Mouse (Mus musculus) thymus, postnatal 25 days (tissue): ENCODE measurements around the gene Sbno2.

ENCODE experiments used
- DNase-seq: peaks from one replicate; pipeline ENCODE4 v3.0.0; 2022

Sbno2 gene

DNA sequence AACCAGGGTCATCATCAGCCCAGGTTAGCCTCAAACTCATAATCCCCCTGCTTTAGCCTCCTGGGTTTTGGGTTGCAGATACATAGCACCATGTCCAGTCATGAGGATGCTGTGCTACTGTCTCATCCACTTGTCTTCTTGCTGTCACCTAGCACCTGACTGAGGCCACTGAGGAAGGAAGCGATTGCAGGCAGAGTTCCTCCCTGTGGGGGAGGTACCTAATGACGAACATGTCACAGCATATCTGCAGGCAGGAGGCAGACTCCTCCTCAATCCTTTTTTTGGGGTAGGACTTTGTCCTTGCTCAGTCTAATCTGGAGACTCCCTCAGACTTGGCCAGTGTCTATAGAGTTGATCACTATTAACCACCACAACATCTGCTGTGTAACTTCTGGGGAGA is 16.3 kb upstream of the Sbno2 start:
- DNase-seq, result no peak

DNA sequence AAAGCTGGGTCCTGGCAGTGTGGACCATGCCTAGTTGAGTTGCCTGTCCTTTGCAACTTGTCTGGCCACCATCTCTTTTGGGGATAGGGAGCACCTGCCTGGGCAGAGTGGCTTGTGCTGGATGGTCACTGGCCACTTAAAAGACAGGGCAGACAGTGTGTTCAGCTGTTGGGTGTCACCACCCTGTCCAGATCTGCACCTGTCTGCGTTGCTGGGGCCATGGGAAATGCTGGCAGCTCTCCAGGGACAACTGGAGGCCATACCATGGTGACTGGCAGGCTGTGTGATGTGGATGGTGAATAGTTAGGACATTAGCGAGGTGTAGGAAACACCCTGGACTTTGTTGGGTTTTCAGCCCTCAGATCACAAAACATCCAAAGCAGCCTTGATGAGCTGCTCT is 14.8 kb upstream of the Sbno2 start:
- DNase-seq, result no peak

DNA sequence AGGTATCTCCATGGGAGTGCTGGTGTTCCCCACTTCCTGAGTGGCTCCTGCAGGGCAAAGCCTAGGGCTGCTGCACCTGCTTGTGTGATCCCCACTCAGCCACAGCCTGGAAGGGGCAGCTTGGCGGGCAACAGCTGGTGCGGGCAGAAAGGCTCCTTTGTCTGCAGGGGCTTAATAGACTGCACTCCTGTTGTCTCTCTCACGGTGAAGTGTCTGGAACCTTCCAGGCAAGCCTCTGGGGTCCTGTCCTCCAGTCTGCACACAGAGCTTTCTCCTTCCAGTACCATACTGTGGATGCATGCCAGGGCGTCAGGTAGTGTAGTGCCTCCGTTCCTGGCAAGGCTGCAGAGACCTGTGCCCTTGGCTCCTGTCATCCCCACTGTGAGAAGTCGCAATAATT is 13.2 kb upstream of the Sbno2 start:
- no peak for DNase-seq

DNA sequence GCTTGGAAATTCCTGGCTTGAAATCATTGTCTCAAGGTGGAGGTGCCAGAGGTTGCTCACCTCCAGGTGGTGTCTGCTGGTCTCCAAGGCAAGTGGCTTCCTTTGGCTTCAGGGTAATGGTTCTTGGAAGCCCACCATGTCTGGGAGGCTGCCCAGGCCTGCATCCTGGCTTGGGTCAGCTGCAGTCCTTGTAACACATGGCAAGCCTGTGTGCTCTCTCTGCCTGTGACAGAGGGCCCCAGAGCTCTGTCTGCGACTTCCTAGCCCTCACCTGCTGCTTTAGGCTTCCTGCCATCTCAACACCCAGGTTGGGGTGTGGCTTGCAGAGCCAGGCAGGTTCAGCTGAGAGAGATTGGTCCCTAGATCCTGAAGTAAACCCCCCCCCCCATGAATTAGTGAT is 12.4 kb upstream of the Sbno2 start:
- DNase-seq, result peak; percentile 29

DNA sequence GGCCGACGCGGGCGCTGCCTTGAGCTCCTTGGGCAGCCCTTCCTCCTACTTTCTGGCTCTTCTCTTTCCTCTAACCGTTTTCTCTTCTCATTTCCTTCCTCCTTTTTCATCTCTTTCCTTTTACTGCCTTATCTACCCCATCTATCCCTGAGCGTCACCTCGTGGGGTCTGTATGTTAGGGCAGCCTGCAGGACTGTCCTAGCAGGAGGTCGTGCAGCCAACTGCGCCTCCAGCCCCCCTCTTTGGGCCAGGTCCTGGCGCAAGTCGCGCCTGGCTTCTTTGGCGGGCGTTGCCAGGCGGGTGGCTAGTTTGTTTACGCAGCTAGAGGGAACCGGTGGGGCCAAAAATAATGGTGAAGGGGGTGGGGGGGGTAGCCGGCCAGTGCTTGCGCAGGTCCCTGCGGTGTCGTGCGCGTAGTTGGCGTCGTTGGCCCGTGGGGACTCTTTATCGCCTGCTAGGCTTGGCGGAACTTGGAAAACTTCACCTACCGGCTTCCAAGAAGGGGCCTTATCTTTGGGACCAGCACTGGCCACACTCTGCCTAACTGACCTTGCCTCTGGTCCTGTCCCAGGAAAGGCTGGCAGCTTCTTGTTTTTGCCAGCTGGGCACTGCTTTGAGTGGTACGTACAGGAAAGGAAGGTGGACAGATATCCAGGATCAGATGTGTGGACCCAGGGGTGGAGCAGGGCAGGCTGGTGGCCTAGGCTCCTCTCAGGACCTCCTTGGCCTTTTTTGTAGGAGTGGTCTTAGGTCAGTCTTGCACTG is 11.7 kb upstream of the Sbno2 start:
- DNase-seq, result no peak

DNA sequence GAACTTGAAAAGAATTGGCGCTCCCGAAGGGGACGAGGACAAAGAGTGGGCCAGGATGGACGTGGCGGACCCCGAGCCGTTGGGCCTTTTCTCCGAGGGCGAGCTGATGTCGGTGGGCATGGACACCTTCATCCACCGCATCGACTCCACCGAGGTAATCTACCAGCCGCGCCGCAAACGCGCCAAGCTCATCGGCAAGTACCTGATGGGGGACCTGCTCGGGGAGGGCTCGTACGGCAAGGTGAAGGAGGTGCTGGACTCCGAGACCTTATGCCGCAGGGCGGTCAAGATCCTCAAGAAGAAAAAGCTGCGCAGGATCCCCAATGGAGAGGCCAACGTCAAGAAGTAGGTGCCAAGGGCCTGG is 11.2 kb upstream of the Sbno2 start:
- peak; percentile 39 for DNase-seq

DNA sequence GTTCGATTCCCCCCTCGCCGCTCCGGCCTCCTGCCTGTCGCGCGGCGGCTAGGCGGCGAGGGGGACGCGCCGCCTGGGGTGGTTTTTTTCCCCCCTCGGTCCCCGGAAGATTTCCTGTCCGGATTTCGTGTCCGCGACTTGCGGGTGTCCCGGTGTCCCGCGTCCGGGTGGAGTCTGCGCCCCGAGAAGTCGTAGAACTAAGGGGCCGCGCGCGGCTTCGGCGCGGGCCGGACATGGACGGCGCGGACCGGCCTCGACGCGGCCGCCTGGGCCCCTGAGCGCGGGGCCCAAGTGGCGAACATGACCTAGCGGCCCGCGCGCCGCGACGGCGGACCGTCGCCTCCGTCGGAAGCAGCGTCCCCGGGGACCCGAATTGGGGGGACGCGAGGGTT is 10.6 kb upstream of the Sbno2 start:
- DNase-seq, result no peak

DNA sequence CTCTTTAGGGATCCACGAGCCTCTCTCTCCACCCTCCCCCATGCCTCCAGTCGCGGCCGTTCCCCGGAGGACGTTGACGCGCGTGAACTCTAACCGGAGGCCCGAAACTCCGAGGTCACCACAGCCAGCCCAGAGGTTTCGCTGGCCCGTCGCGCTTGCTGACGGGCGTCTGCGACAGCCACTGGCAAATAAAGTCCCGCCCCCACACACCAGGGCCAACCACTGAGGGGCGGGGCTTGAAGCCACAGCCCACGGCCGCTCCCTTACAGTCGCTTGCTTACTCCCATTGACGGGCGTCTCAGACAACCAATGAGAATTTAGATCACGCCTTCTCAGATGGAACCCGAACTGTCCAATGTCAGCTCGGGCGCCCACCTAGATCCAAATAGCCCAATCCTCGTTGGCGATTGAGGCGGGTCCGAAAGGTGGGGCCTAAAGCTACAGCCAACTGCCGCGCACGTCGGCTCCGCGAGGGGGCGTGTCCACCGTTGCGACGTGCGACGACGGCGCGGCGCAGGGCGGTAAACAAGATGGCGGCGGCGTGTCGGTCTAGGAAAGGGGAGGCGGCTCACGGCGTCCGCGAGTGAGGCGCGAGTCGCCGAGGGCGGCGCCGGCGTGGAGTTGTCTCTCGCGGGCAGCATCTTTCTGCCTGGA is 10.0 kb upstream of the Sbno2 start, which contains the start of gene Stk11:
TSS of gene Stk11 (plus strand) at position 514 of the 654 bp plus-strand sequence.
- peak; percentile 98 for DNase-seq

DNA sequence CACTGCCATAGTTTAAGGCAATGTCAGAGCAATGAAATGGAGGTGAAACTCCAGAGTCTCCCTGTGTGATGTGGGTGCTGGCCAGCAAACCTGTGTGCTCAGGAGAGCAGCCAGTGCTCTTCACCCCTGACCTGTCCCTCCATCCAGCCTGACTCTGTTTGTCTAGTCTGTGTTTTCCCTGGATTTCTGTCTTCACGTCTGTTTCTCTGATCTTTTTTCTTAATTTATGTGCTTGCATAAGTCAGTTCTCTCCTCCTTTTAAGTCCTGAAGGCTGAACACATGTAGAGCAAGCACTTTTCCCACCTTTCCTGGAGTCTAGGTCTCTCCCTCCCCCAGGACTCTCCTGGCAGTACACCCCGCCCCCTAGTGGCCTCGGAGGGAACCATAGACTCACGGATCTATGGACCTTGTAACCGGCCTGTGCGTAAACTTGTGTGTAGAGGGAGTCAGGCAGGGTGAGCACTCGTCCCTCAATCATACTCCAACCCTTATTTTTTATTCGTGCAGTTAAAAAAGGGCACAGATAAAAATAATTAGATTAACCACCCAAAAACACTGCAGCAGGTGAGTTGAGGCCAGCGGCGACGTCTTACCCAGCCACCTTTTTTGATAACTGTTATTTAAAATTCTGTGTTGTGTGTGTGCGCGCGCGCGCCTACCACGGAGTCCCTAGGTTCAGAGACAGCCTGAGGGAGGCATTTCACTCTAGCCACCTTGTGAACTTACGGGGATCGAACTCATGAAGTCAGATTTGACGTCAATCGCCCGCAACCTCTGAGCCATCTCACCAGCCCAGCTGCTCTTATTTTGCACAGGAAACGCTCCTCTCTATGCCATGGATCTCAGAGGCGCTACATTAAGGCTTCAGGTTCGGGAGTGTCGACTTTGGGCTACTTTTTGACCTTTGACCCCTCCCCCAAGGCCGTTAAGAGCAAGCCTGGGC is 9.2 kb upstream of the Sbno2 start:
- DNase-seq, result peak; percentile 93

DNA sequence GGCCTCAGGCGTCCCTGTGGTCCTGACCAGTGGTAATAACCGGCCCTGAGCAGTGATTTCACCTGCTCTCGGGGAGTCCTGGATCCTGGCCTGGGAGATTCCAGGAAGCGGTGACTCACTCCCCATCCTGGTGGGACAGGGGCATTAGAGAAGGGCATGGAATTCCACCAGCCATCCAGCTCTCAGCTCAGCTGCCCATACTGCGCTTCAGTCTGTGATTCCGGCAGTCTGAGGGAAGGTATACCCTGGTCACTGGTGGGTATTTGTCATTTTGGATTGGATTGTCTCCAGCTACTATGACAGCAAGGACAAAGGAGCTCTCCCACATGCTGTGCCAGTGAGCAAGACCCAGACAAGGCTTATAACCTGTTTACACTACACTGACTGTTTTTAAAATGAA is 2.3 kb upstream of the Sbno2 start:
- no peak for DNase-seq

DNA sequence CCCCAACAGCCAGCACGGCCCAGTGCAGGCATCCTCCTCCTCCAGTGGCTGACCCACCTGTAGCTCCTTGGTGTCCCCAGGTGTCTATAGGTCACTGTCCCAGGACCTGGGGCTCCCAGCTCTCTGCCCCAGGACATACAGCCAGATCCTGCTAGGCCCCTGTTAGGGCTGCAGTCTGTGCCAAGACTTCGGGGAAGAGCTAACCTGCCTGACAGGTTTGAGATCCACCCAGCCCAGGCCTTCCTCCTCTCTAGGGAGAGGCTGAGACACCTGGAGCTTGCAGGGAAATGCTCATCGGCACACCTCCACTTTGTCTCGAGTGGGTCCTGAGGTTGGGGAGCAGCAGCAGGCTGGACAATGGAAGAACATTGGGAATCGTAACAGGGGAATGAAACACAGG is 555 bp upstream of the Sbno2 start:
- no peak for DNase-seq

DNA sequence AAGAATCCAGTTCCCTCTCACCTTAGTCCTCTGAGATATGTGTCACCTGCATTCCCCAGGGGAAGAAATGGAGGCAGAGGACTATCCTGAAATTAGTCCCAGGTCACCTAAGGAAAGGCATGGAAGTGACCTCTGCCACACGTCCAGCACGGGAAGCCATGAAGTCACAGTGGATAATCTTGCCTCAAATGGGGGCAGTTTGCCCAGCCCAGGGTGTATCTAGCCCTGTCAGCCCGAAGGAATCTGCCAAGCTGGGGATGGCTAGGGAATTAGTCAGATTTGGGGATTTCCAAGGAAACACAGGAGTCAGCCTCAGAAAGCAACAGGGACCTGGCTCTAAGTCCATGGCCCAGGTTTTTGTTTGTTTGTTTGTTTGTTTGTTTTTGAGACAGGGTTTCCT is 1.2 kb downstream of the Sbno2 start:
- no peak for DNase-seq

DNA sequence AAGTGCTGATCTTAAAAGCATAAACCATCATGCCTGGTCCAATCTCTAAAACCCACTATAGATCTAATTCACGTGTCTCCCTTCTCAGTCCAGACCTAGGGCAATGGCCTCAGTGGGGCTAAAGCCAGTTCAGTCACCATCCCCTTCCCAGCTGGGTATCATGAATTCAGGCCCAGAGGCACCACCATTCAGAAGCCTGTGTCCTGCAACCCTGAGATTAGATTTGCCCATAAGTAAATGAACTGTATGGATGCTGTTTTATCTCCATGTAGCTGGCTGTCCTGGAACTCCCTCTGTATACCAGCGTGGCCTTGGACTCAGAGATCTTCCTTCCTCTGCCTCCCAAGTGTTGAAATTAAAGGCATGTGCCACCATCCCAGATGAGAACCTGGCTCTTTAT is 2.3 kb downstream of the Sbno2 start:
- no peak for DNase-seq

DNA sequence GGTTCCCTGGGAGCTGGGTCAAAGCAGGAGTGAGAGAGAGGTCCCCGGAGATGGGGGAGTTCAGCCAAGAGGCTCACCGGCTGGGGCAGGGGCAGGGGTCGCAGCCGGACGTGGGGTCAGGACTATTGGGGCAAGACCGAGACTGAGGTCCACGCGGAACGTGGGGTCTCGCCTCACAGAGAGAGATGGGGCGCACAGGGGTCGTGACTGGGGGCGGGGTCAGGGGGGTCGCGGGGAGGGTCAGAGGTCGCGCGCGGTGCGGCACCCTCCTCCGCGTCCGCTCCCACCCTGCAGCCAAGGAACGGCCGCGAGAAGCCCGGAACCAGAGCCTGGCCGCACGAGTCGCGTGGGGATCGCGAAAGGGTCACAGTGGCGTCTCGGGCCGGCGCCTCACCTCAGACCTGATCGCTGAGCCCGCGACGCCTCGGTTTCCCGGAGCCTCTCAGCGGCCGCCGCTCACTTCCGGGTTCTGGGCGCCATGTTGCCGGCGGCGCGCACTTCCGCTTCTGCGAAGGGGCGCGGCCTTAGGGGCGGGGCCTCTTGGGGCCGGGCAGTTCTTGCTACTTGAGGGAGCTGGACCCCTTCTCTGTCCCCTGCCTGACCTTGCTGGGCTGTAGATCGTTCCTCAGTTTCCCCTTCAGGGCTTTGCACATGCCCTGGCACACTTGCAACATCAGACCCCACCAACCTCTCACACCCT is 3.0 kb downstream of the Sbno2 start:
- peak; percentile 91 for DNase-seq

DNA sequence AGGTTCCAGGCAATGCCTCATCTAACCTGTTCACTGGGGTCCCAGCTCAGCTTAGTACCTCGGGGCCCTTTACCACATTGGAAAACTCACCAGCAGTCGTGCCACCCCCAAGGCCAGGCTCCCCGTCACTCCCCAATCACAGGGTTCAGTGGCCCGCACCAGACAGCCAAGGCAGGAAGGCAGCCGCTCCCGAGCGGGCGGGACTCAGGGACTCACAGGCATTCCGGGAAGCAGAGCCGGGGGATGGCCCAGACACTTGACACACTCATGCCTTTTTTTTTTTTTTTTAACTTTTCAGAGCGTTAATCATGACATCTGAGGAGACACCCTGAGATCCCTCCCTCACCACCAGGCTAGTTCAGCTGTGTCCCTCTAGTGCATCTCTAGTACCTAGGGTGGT is 4.4 kb downstream of the Sbno2 start:
- no peak for DNase-seq

DNA sequence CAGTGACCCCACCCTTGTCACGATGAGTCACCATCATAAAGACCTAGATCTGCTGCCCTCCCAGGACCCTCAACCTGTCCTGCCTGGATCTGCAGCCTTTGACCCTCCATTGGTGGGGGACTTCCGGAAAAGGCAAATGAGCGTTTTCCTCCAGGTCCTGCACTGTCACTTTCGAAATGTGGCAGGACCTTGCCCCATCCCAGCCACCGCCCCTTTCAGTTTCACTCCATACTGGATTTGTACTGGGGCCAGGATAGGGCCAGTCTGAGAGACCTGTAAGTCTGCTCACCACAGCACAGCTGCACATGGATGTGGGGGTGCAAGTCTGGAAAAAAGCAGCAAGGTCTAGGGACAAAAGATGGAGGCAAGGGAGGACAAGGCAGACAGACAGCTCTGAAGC is 6.7 kb downstream of the Sbno2 start:
- no peak for DNase-seq

DNA sequence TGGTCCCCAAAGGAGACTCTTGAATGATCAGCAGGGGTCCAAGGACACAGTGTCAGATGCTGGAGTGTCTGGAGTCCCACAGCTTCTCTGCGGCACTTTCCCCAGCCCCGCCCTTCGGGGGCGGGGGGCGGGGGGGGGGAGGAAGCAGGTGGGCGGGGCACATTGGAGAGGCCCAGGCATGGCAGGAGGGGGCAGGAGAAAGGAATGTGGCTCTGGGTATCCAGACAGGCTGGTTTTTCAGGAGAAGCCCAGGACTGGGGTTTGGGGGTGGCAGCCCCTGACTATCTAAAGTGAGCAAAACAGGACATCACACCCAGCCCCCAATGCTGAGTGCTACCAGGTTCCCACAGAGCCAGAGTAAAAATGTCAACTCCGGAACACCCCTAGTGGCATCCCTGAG is 8.1 kb downstream of the Sbno2 start:
- DNase-seq, result no peak

DNA sequence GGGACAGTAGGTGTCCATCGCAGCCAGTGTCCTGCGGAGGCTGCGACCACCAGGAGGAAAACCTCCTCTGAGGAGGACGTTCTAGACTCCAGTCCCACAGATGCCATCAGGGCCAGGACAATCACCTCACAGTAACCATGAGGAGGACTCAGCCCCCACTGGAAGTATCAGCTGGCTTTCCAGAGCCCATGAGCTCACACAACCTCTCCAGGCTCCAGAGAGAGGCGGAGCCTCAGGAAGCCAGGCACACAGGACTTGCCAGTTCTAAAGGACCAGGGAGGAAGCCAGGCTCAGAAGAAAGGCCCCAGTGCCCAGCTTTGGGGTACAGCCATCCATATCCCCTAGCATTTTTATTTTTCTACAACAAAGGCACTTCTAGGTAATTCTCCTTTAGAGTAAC is 9.8 kb downstream of the Sbno2 start:
- no peak for DNase-seq

DNA sequence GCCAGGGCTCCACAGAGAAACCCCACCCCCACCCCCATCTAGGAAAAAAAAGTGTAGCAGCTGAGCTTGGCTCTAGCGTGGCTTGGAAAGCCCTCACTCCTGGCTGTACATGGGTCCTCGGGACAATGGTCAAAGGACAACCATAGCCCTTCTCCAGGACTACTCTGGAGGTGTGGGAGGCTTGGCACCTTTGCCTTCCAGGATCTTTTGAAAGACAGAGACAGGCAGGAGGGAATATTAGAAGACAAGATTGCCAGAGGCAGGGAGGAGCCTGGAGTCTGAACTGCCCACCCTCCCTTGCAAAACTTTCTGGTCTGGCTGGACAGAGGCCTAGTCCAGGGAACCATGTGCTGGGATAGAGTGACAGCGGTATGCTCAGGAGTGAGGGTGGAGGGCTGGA is 10.7 kb downstream of the Sbno2 start:
- no peak for DNase-seq

DNA sequence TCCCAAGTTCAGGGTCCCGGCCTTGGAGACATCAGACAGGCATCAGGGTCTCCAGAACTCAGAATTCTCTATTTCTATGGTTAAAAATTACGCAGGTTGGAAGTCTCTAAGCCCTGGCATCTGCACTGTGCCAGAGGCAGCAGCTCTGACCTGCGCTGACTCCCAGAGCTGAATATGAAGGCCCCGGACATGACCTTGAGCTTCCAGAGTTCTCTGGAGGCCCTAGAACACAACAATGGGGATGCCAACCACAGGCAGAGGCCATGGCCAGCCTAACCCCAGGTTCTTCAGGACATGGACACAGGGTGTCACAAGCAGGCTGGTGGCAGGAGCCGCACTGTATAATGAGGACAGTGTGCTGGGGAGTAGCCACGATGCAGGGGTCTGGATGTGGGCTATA is 11.3 kb downstream of the Sbno2 start:
- DNase-seq, result no peak

DNA sequence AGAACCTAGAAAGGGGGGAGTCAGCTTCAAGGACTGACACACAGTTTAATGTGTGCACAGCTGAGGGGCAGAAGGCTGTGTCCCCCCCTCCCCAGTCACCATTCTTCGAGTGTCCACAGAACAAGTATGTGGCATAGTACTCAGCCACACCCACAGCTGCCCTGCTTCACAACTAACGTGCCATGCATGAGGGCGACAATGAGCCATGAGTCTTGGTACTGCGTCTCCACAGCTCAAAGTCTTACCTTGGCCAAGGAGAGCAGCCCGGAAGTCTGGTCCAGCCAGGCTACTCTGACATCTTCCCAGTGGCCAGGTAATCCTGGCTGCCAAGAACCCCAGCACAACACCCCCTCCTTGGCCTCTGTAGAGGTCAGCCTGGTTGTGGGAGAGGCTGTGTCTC is 12.7 kb downstream of the Sbno2 start:
- no peak for DNase-seq

DNA sequence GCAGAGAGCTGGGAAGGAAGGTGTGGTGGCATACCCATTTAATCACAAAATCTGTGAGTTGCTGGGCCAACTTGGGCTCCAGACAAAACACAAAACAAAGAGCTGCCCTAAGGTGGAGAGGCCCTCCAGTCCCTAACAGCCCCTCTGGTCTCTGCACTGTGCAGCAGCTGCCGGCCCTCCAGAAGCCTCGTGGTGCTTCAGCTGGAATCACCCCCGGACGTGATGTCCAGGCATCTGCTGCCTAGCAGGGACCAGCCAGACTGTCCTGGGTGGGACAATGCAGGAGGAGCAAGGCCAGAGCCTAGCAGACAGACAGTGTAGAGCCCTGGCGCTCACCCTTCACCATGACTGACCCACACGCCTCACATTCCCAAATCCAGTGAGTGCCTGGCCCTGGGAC is 13.8 kb downstream of the Sbno2 start:
- DNase-seq, result no peak

DNA sequence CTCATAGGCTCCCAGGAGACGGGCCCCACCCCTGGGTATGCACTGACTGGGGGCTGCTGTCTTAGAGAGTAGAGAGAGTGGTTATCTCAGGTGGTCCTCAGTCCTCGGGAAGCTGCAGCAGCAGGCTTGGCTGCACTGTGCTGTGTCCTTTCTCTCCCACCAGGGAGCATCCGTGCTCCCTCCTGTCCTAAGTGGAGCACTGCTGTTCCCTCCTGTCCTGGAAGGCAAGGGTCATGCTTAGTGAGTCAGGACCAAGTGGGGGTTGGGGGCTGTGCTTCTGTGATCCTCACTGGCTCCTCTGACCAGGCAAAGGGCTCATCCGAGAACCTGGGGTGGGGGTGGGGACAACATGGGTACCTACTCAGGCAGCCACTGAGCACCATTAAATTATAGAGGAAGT is 16.2 kb downstream of the Sbno2 start:
- DNase-seq, result no peak
